Mouse (Mus musculus): Measurements from ENCODE around the gene Itpr1. TPM values are rescaled to one million over a fixed set of nuclear protein-coding genes. Genes with fewer than 3 reads are reported as not detected.

The Itpr1 gene
- polyA plus RNA-seq, 1 experiment from 2014 or later, result 5.5 TPM

DNA sequence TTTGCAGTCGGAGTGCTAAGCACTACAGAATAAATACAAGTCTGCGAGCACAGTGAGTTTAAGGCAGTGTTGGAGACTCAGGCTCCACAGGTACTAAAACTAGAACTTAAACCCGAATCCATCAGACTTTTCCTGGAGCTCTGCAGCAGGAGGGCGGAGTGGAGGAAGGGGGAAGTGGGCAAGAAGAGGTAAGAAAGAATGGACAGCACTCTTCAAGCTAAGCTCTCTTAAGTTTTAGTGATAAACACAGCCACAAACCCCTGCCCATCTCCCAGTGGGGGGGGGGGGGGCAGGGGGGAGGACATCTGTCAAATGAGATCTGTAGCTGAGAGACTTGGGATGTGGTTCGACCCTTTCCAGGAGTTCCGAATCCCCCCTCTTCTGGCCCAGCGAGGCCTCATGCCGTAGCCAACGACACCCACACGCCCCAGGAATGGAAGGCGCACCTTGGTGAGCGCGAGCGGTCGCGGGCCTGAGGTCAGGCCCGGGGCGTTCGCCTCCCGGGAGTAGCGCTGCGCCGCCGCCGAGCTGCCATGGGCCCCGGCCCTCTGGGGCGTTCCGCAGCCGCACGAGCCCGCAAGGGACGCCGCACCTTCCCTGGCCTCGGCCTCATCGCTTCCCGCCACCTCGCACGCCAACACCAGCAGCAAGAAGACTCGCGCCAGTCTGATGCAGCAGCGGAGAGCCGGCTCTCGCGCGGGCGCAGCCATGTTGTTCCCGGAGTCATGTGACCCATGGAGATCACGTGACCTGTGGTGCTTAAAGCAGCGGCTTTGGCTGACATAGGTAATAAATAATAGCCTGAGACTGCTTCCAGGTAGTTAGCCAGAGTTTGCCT is 27.8 kb upstream of the Itpr1 start, which contains the start of gene Sumf1:
Gene Sumf1, minus strand, starts transcription at position 736 of the 838 bp plus-strand sequence.
- Histone ChIP-seq H3K4me2 (ENCODE audit: low read length) (peak within 1 kb of the TSS; percentile 77), H3K9me3 (ENCODE audit: control insufficient read depth, low read length) (no peaks in the 10 kb centered on the region), H3K27me3 (ENCODE audit: control insufficient read depth, insufficient read depth, low read length) (no peaks in the 10 kb centered on the region), H3K27ac (replicated peaks; ENCODE audit: low read depth, low read length) (no peak within 1 kb of the TSS), H3K9ac (replicated peaks; ENCODE audit: low read length) (peak within 1 kb of the TSS; percentile 69), H3K4me1 (ENCODE audit: control insufficient read depth, insufficient read depth, low read length) (peaks cover 8% of the 10 kb centered on the region), H3K4me3 (replicated peaks; ENCODE audit: low read depth, low read length) (peak within 1 kb of the TSS; percentile 78), H3K36me3 (ENCODE audit: control insufficient read depth, insufficient read depth, low read length) (no peaks in the 10 kb centered on the region)
- DNase-seq, result peak; percentile 97
- 5% methylated on average over 49 of the region's 49 CpGs for WGBS
- ATAC-seq (ENCODE audit: low FRiP score, low TSS enrichment), result peak; percentile 93

DNA sequence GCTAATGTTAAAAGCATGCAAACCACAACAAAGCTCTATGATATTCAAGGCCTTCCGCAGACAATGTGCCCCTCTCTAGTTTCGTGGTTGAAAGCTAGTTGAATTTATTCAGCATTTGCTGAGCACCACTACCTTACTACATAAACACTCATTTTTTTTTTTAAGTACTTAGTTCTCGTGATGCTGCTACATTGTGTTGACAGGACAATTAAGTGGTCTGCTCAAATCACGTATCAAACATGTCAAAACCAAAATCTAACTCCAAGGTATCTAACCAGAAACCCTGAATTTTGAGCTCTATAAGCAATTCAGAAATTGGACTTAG is 27.2 kb upstream of the Itpr1 start:
- no peaks in the 10 kb centered on the region for H3K9me3 ChIP-seq (ENCODE audit: control insufficient read depth, low read length)
- no peaks in the 10 kb centered on the region for H3K27me3 ChIP-seq (ENCODE audit: control insufficient read depth, insufficient read depth, low read length)
- DNase-seq (no peak), ATAC-seq (ENCODE audit: low FRiP score, low TSS enrichment) (peak; percentile 50)
- no peak overlapping the region for H3K27ac ChIP-seq (replicated peaks; ENCODE audit: low read depth, low read length)
- H3K36me3 ChIP-seq (ENCODE audit: control insufficient read depth, insufficient read depth, low read length), result no peaks in the 10 kb centered on the region
- H3K4me2 ChIP-seq (ENCODE audit: low read length), result peak overlapping the region; percentile 77
- WGBS, result 23% methylated on average over 4 of the region's 4 CpGs
- H3K9ac ChIP-seq (replicated peaks; ENCODE audit: low read length), result peak overlapping the region; percentile 69
- peaks cover 8% of the 10 kb centered on the region for H3K4me1 ChIP-seq (ENCODE audit: control insufficient read depth, insufficient read depth, low read length)
- peak overlapping the region; percentile 78 for H3K4me3 ChIP-seq (replicated peaks; ENCODE audit: low read depth, low read length)

DNA sequence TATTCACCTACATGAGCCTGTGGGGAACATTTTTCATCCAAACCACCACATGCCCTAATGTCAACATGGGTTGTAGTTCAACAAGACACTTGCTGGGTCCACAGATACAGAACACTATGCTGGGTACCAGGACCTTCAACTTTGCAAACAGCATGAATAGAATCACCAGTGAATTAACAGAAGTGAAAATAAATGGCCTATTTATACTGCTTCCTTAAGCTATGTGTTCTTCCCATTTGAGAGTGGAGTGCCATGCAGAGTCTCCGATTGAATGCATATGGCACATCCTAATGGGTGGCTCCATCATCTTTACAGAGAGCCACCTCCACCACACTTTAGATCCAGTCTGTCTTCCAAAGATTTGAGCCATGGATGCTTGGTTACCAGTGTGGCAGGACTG is 22.2 kb upstream of the Itpr1 start:
- Histone ChIP-seq H3K36me3 (ENCODE audit: control insufficient read depth, insufficient read depth, low read length) (no peaks in the 10 kb centered on the region), H3K27ac (replicated peaks; ENCODE audit: low read depth, low read length) (no peak overlapping the region), H3K4me1 (ENCODE audit: control insufficient read depth, insufficient read depth, low read length) (no peaks in the 10 kb centered on the region), H3K9ac (replicated peaks; ENCODE audit: low read length) (no peak overlapping the region), H3K27me3 (ENCODE audit: control insufficient read depth, insufficient read depth, low read length) (no peaks in the 10 kb centered on the region), H3K9me3 (ENCODE audit: control insufficient read depth, low read length) (no peaks in the 10 kb centered on the region), H3K4me3 (replicated peaks; ENCODE audit: low read depth, low read length) (no peak overlapping the region), H3K4me2 (ENCODE audit: low read length) (no peak overlapping the region)
- DNase-seq (no peak), ATAC-seq (ENCODE audit: low FRiP score, low TSS enrichment) (no peak)
- WGBS, result 97% methylated on average over 1 of the region's 1 CpGs

DNA sequence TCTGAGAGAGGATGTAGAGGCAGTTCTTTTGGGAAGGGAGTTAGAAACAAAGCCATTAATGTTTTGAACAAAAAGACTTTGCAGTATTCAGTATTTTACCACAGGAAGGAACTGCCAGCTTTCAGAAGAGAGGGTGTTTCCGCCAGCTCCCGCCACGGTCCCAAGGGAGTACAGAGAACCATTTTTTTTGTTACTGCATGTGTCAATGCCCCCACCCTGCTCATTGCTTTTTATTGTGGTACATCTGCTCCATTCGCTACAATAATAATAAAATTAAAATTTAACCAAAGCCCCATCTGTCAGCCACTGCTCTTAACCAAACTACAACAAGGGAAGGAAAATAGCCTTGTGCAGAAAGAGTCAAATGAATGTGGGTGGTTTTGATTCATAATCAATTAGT is 20.3 kb upstream of the Itpr1 start:
- Histone ChIP-seq H3K4me1 (ENCODE audit: control insufficient read depth, insufficient read depth, low read length) (no peaks in the 10 kb centered on the region), H3K9ac (replicated peaks; ENCODE audit: low read length) (no peak overlapping the region), H3K27ac (replicated peaks; ENCODE audit: low read depth, low read length) (no peak overlapping the region), H3K27me3 (ENCODE audit: control insufficient read depth, insufficient read depth, low read length) (no peaks in the 10 kb centered on the region), H3K9me3 (ENCODE audit: control insufficient read depth, low read length) (no peaks in the 10 kb centered on the region), H3K36me3 (ENCODE audit: control insufficient read depth, insufficient read depth, low read length) (no peaks in the 10 kb centered on the region), H3K4me3 (replicated peaks; ENCODE audit: low read depth, low read length) (no peak overlapping the region), H3K4me2 (ENCODE audit: low read length) (no peak overlapping the region)
- 64% methylated on average over 4 of the region's 4 CpGs for WGBS
- ATAC-seq (ENCODE audit: low FRiP score, low TSS enrichment) (no peak), DNase-seq (peak; percentile 2)

DNA sequence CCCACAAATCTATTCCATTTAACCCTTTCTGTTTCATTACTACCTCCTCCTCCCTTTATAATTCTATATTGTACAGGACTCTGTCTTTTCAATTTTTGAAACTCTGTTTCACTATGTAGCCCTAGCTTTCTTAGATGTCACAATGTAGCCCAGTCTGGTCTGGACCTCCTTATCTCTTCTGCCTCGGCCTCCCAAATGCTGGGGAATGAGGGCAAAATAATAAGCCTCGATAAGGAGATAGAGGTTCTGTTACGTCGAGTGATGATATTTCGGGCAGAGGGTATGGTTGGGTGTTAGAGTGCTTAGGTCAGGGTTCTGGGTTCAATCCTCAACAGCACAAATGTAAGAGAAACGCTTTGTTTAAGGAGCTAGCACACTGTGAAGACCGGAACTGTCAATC is 16.2 kb upstream of the Itpr1 start:
- 85% methylated on average over 7 of the region's 7 CpGs for WGBS
- Histone ChIP-seq H3K27me3 (ENCODE audit: control insufficient read depth, insufficient read depth, low read length) (no peaks in the 10 kb centered on the region), H3K4me1 (ENCODE audit: control insufficient read depth, insufficient read depth, low read length) (no peaks in the 10 kb centered on the region), H3K36me3 (ENCODE audit: control insufficient read depth, insufficient read depth, low read length) (no peaks in the 10 kb centered on the region), H3K9ac (replicated peaks; ENCODE audit: low read length) (no peak overlapping the region), H3K4me2 (ENCODE audit: low read length) (no peak overlapping the region), H3K27ac (replicated peaks; ENCODE audit: low read depth, low read length) (no peak overlapping the region), H3K4me3 (replicated peaks; ENCODE audit: low read depth, low read length) (no peak overlapping the region), H3K9me3 (ENCODE audit: control insufficient read depth, low read length) (no peaks in the 10 kb centered on the region)
- DNase-seq, result no peak
- no peak for ATAC-seq (ENCODE audit: low FRiP score, low TSS enrichment)

DNA sequence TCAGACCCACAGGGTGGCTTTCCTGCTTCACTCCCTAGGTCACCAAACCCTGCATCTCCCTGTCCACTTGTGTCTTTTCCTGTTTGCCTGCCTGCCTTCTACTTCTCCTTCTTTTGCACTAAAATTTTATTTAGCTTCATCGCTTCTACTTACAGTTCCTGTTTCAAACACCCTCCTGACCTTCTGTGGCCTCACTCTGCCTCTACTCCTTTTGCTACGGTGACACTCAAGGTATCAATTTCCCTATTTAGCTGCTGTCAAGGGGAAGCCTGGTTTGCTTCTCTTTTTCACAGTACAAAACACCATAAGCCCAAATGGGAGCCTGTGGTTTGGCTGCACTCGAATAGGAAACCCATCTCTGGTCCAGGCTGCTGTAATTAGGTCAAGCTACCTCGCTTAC is 15.8 kb upstream of the Itpr1 start:
- no peak for ATAC-seq (ENCODE audit: low FRiP score, low TSS enrichment)
- WGBS, result 83% methylated on average over 4 of the region's 4 CpGs
- no peaks in the 10 kb centered on the region for H3K4me1 ChIP-seq (ENCODE audit: control insufficient read depth, insufficient read depth, low read length)
- no peak overlapping the region for H3K4me3 ChIP-seq (replicated peaks; ENCODE audit: low read depth, low read length)
- H3K9ac ChIP-seq (replicated peaks; ENCODE audit: low read length), result no peak overlapping the region
- H3K27me3 ChIP-seq (ENCODE audit: control insufficient read depth, insufficient read depth, low read length), result no peaks in the 10 kb centered on the region
- no peak for DNase-seq
- no peak overlapping the region for H3K4me2 ChIP-seq (ENCODE audit: low read length)
- no peaks in the 10 kb centered on the region for H3K9me3 ChIP-seq (ENCODE audit: control insufficient read depth, low read length)
- H3K36me3 ChIP-seq (ENCODE audit: control insufficient read depth, insufficient read depth, low read length), result no peaks in the 10 kb centered on the region
- H3K27ac ChIP-seq (replicated peaks; ENCODE audit: low read depth, low read length), result no peak overlapping the region

DNA sequence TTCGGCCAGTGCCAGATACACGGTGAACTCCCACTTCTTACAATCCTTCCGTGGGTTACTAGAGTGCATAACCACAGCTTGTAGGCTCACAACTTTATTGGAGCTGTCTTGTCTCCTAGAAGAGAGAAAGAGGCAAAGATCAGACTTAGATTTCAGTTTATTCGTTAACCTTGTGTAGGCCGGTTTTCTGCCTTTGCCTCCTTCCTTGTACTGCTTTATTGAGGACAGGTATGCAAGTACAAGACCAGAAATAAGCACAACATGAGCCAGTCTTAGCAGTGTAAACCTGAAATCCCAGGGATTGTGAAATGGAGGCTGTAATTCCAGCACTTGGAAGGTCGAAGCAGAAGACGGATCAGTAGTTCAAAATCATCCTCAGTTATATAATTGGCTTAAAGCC is 14.6 kb upstream of the Itpr1 start:
- no peaks in the 10 kb centered on the region for H3K36me3 ChIP-seq (ENCODE audit: control insufficient read depth, insufficient read depth, low read length)
- H3K27me3 ChIP-seq (ENCODE audit: control insufficient read depth, insufficient read depth, low read length), result no peaks in the 10 kb centered on the region
- no peaks in the 10 kb centered on the region for H3K4me1 ChIP-seq (ENCODE audit: control insufficient read depth, insufficient read depth, low read length)
- no peak overlapping the region for H3K4me2 ChIP-seq (ENCODE audit: low read length)
- H3K4me3 ChIP-seq (replicated peaks; ENCODE audit: low read depth, low read length), result no peak overlapping the region
- DNase-seq, result no peak
- H3K27ac ChIP-seq (replicated peaks; ENCODE audit: low read depth, low read length), result no peak overlapping the region
- H3K9me3 ChIP-seq (ENCODE audit: control insufficient read depth, low read length), result no peaks in the 10 kb centered on the region
- H3K9ac ChIP-seq (replicated peaks; ENCODE audit: low read length), result no peak overlapping the region
- ATAC-seq (ENCODE audit: low FRiP score, low TSS enrichment), result no peak
- 92% methylated on average over 7 of the region's 7 CpGs for WGBS

DNA sequence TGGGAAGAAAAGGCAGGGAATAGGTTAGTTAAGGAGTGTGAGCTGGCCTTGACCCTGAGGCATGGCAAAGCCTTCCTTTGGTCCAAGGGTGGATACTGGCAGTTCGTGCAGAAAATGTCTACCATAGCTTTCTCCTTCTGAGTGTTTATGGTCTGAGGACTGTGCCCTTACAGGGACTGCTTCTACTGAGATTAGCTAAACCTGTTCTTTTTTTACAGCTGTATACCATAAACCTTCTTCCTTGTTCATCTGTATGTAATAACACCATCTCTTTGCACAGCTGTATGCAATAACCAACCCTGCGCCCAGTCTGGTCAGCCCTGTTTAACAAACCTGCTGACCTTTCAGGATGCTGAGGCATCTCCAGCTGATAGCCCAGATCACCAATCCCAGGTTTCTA is 8.6 kb upstream of the Itpr1 start:
- H3K9me3 ChIP-seq (ENCODE audit: control insufficient read depth, low read length), result no peaks in the 10 kb centered on the region
- WGBS, result 94% methylated on average over 2 of the region's 2 CpGs
- H3K9ac ChIP-seq (replicated peaks; ENCODE audit: low read length), result no peak overlapping the region
- H3K27ac ChIP-seq (replicated peaks; ENCODE audit: low read depth, low read length), result no peak overlapping the region
- no peak overlapping the region for H3K4me2 ChIP-seq (ENCODE audit: low read length)
- H3K4me3 ChIP-seq (replicated peaks; ENCODE audit: low read depth, low read length), result no peak overlapping the region
- H3K27me3 ChIP-seq (ENCODE audit: control insufficient read depth, insufficient read depth, low read length), result no peaks in the 10 kb centered on the region
- DNase-seq (no peak), ATAC-seq (ENCODE audit: low FRiP score, low TSS enrichment) (no peak)
- H3K4me1 ChIP-seq (ENCODE audit: control insufficient read depth, insufficient read depth, low read length), result no peaks in the 10 kb centered on the region
- H3K36me3 ChIP-seq (ENCODE audit: control insufficient read depth, insufficient read depth, low read length), result no peaks in the 10 kb centered on the region

DNA sequence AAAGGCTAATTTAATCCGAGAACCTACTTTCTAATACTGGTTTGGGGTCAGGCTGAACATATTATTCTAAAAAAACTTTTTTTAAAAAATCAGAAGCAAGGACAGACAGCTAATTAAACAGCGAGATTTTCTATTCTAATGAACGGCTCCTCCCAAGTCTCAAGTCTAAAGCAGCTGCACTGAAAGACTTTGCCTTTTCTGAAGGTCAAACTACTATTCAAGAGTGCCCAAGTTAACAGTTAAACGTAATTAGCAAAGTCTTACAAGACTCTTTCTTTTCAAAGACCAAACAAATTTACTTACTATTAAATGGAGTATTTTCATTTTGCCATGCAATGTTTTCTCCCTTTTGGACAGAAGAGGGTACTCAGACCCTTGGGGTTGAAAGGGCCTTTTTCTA is 6.8 kb upstream of the Itpr1 start:
- 82% methylated on average over 4 of the region's 4 CpGs for WGBS
- no peak overlapping the region for H3K27ac ChIP-seq (replicated peaks; ENCODE audit: low read depth, low read length)
- ATAC-seq (ENCODE audit: low FRiP score, low TSS enrichment) (no peak), DNase-seq (no peak)
- no peak overlapping the region for H3K4me3 ChIP-seq (replicated peaks; ENCODE audit: low read depth, low read length)
- no peak overlapping the region for H3K9ac ChIP-seq (replicated peaks; ENCODE audit: low read length)
- H3K4me2 ChIP-seq (ENCODE audit: low read length), result no peak overlapping the region
- H3K36me3 ChIP-seq (ENCODE audit: control insufficient read depth, insufficient read depth, low read length), result no peaks in the 10 kb centered on the region
- H3K27me3 ChIP-seq (ENCODE audit: control insufficient read depth, insufficient read depth, low read length), result no peaks in the 10 kb centered on the region
- H3K9me3 ChIP-seq (ENCODE audit: control insufficient read depth, low read length), result no peaks in the 10 kb centered on the region
- H3K4me1 ChIP-seq (ENCODE audit: control insufficient read depth, insufficient read depth, low read length), result no peaks in the 10 kb centered on the region
